Mouse (Mus musculus): ENCODE data around the gene Igsf11. TPM values are rescaled to one million over a fixed set of nuclear protein-coding genes. Genes with fewer than 3 reads are reported as not detected.
A peak's percentile ranks its signal among the peaks of the same experiment; 100 is the strongest.

Gene Igsf11
- polyA plus RNA-seq, 1 experiment from 2014 or later: 2.8 TPM

- 62% methylated on average over 8 of the region's 8 CpGs for WGBS
- Histone ChIP-seq H3K4me1 (replicated peaks; ENCODE audit: control insufficient read depth, insufficient read depth, low read length) (peaks cover 7% of the 10 kb centered on the region), H3K27ac (ENCODE audit: low read length) (no peak overlapping the region), H3K9me3 (ENCODE audit: control insufficient read depth, low read length) (peaks cover 5% of the 10 kb centered on the region), H3K27me3 (replicated peaks; ENCODE audit: control insufficient read depth, insufficient read depth, low read length) (no peaks in the 10 kb centered on the region), H3K9ac (replicated peaks; ENCODE audit: low read depth, low read length) (no peak overlapping the region), H3K4me2 (ENCODE audit: low read length) (no peak overlapping the region), H3K36me3 (ENCODE audit: control insufficient read depth, insufficient read depth) (no peaks in the 10 kb centered on the region), H3K4me3 (replicated peaks; ENCODE audit: low read length) (no peak overlapping the region)
- ATAC-seq: no peak
Measured at GRCm38 (mm10) chr16:38960550-38960949, 68.1 kb downstream of the Igsf11 start.

- H3K27me3 ChIP-seq (replicated peaks; ENCODE audit: control insufficient read depth, insufficient read depth, low read length): no peaks in the 10 kb centered on the region
- H3K27ac ChIP-seq (ENCODE audit: low read length): no peak overlapping the region
- no peak for ATAC-seq
- H3K9me3 ChIP-seq (ENCODE audit: control insufficient read depth, low read length): peaks cover 4% of the 10 kb centered on the region
- no peaks in the 10 kb centered on the region for H3K36me3 ChIP-seq (ENCODE audit: control insufficient read depth, insufficient read depth)
- H3K4me2 ChIP-seq (ENCODE audit: low read length): no peak overlapping the region
- no peak overlapping the region for H3K9ac ChIP-seq (replicated peaks; ENCODE audit: low read depth, low read length)
- peaks cover 6% of the 10 kb centered on the region for H3K4me1 ChIP-seq (replicated peaks; ENCODE audit: control insufficient read depth, insufficient read depth, low read length)
- WGBS: 93% methylated on average over 2 of the region's 2 CpGs
- H3K4me3 ChIP-seq (replicated peaks; ENCODE audit: low read length): no peak overlapping the region
Measured at GRCm38 (mm10) chr16:38961865-38962264, 69.4 kb downstream of the Igsf11 start.

- H3K27me3 ChIP-seq (replicated peaks; ENCODE audit: control insufficient read depth, insufficient read depth, low read length): no peaks in the 10 kb centered on the region
- ATAC-seq: 0 out of 2 replicates have a peak, but pooled peaks have one; percentile 18
- H3K9ac ChIP-seq (replicated peaks; ENCODE audit: low read depth, low read length): no peak overlapping the region
- H3K4me2 ChIP-seq (ENCODE audit: low read length): no peak overlapping the region
- no peaks in the 10 kb centered on the region for H3K36me3 ChIP-seq (ENCODE audit: control insufficient read depth, insufficient read depth)
- 56% methylated on average over 9 of the region's 9 CpGs for WGBS
- no peak overlapping the region for H3K27ac ChIP-seq (ENCODE audit: low read length)
- H3K4me3 ChIP-seq (replicated peaks; ENCODE audit: low read length): no peak overlapping the region
- no peaks in the 10 kb centered on the region; the same call in 1 of the 2 replicates for H3K9me3 ChIP-seq (ENCODE audit: control insufficient read depth, low read length)
- peaks cover 6% of the 10 kb centered on the region for H3K4me1 ChIP-seq (replicated peaks; ENCODE audit: control insufficient read depth, insufficient read depth, low read length)
Measured at GRCm38 (mm10) chr16:38962695-38963094, 70.2 kb downstream of the Igsf11 start.

- peaks cover 4% of the 10 kb centered on the region for H3K4me1 ChIP-seq (replicated peaks; ENCODE audit: control insufficient read depth, insufficient read depth, low read length)
- H3K27me3 ChIP-seq (replicated peaks; ENCODE audit: control insufficient read depth, insufficient read depth, low read length): no peaks in the 10 kb centered on the region
- no peak overlapping the region for H3K27ac ChIP-seq (ENCODE audit: low read length)
- no peaks in the 10 kb centered on the region for H3K36me3 ChIP-seq (ENCODE audit: control insufficient read depth, insufficient read depth)
- H3K9ac ChIP-seq (replicated peaks; ENCODE audit: low read depth, low read length): no peak overlapping the region
- no peak overlapping the region for H3K4me3 ChIP-seq (replicated peaks; ENCODE audit: low read length)
- H3K4me2 ChIP-seq (ENCODE audit: low read length): no peak overlapping the region
- 51% methylated on average over 10 of the region's 10 CpGs for WGBS
- no peaks in the 10 kb centered on the region for H3K9me3 ChIP-seq (ENCODE audit: control insufficient read depth, low read length)
- ATAC-seq: no peak
Measured at GRCm38 (mm10) chr16:38967026-38967425, 74.6 kb downstream of the Igsf11 start.

GRCm38 (mm10) chr16:38976151-38976550, 83.7 kb downstream of the Igsf11 start:
- H3K4me2 ChIP-seq (ENCODE audit: low read length): no peak overlapping the region
- no peak for ATAC-seq
- H3K4me1 ChIP-seq (replicated peaks; ENCODE audit: control insufficient read depth, insufficient read depth, low read length): no peaks in the 10 kb centered on the region
- H3K27me3 ChIP-seq (replicated peaks; ENCODE audit: control insufficient read depth, insufficient read depth, low read length): no peaks in the 10 kb centered on the region
- no peaks in the 10 kb centered on the region for H3K36me3 ChIP-seq (ENCODE audit: control insufficient read depth, insufficient read depth)
- H3K9ac ChIP-seq (replicated peaks; ENCODE audit: low read depth, low read length): no peak overlapping the region
- WGBS: 75% methylated on average over 13 of the region's 13 CpGs
- H3K4me3 ChIP-seq (replicated peaks; ENCODE audit: low read length): no peak overlapping the region
- H3K27ac ChIP-seq (ENCODE audit: low read length): no peak overlapping the region
- no peaks in the 10 kb centered on the region for H3K9me3 ChIP-seq (ENCODE audit: control insufficient read depth, low read length)

GRCm38 (mm10) chr16:38978546-38978945, 86.1 kb downstream of the Igsf11 start:
- 94% methylated on average over 2 of the region's 2 CpGs for WGBS
- no peak overlapping the region for H3K9ac ChIP-seq (replicated peaks; ENCODE audit: low read depth, low read length)

GRCm38 (mm10) chr16:38980546-38980945, 88.1 kb downstream of the Igsf11 start:
- no peak overlapping the region for H3K4me3 ChIP-seq (replicated peaks; ENCODE audit: low read length)
- H3K9ac ChIP-seq (replicated peaks; ENCODE audit: low read depth, low read length): no peak overlapping the region
- no peak overlapping the region for H3K4me2 ChIP-seq (ENCODE audit: low read length)
- H3K27me3 ChIP-seq (replicated peaks; ENCODE audit: control insufficient read depth, insufficient read depth, low read length): no peaks in the 10 kb centered on the region
- 37% methylated on average over 5 of the region's 5 CpGs for WGBS
- H3K9me3 ChIP-seq (ENCODE audit: control insufficient read depth, low read length): no peaks in the 10 kb centered on the region
- peaks cover 8% of the 10 kb centered on the region for H3K4me1 ChIP-seq (replicated peaks; ENCODE audit: control insufficient read depth, insufficient read depth, low read length)
- no peak for ATAC-seq
- no peaks in the 10 kb centered on the region for H3K36me3 ChIP-seq (ENCODE audit: control insufficient read depth, insufficient read depth)
- no peak overlapping the region for H3K27ac ChIP-seq (ENCODE audit: low read length)

More at GRCm38 (mm10) chr16:38978546-38978945, 86.1 kb downstream of the Igsf11 start:
- H3K9me3 ChIP-seq (ENCODE audit: control insufficient read depth, low read length): no peaks in the 10 kb centered on the region
- H3K27ac ChIP-seq (ENCODE audit: low read length): no peak overlapping the region
- no peaks in the 10 kb centered on the region; the same call in 1 of the 2 replicates for H3K4me1 ChIP-seq (replicated peaks; ENCODE audit: control insufficient read depth, insufficient read depth, low read length)
- no peak overlapping the region for H3K4me3 ChIP-seq (replicated peaks; ENCODE audit: low read length)
- H3K27me3 ChIP-seq (replicated peaks; ENCODE audit: control insufficient read depth, insufficient read depth, low read length): no peaks in the 10 kb centered on the region
- no peaks in the 10 kb centered on the region for H3K36me3 ChIP-seq (ENCODE audit: control insufficient read depth, insufficient read depth)
- no peak for ATAC-seq
- H3K4me2 ChIP-seq (ENCODE audit: low read length): no peak overlapping the region

- Histone ChIP-seq H3K4me3 (replicated peaks; ENCODE audit: low read length) (no peak overlapping the region), H3K27ac (ENCODE audit: low read length) (no peak overlapping the region), H3K9me3 (ENCODE audit: control insufficient read depth, low read length) (no peaks in the 10 kb centered on the region), H3K4me1 (replicated peaks; ENCODE audit: control insufficient read depth, insufficient read depth, low read length) (peaks cover 8% of the 10 kb centered on the region), H3K27me3 (replicated peaks; ENCODE audit: control insufficient read depth, insufficient read depth, low read length) (no peaks in the 10 kb centered on the region), H3K36me3 (ENCODE audit: control insufficient read depth, insufficient read depth) (no peaks in the 10 kb centered on the region), H3K4me2 (ENCODE audit: low read length) (no peak overlapping the region), H3K9ac (replicated peaks; ENCODE audit: low read depth, low read length) (no peak overlapping the region)
- ATAC-seq: peak; percentile 21; the same call in 1 of the 2 replicates
- WGBS: 8% methylated on average over 5 of the region's 5 CpGs
Measured at GRCm38 (mm10) chr16:38982051-38982450, 89.6 kb downstream of the Igsf11 start.

GRCm38 (mm10) chr16:38982508-38983236, 90.2 kb downstream of the Igsf11 start:
- no peak overlapping the region for H3K9ac ChIP-seq (replicated peaks; ENCODE audit: low read depth, low read length)
- H3K4me3 ChIP-seq (replicated peaks; ENCODE audit: low read length): no peak overlapping the region
- no peaks in the 10 kb centered on the region for H3K9me3 ChIP-seq (ENCODE audit: control insufficient read depth, low read length)
- no peaks in the 10 kb centered on the region for H3K36me3 ChIP-seq (ENCODE audit: control insufficient read depth, insufficient read depth)
- WGBS: 24% methylated on average over 12 of the region's 12 CpGs
- peak; percentile 17; the same call in 1 of the 2 replicates for ATAC-seq
- peaks cover 8% of the 10 kb centered on the region for H3K4me1 ChIP-seq (replicated peaks; ENCODE audit: control insufficient read depth, insufficient read depth, low read length)
- H3K27me3 ChIP-seq (replicated peaks; ENCODE audit: control insufficient read depth, insufficient read depth, low read length): no peaks in the 10 kb centered on the region
- no peak overlapping the region for H3K27ac ChIP-seq (ENCODE audit: low read length)
- H3K4me2 ChIP-seq (ENCODE audit: low read length): no peak overlapping the region

Measured in forebrain, embryonic 16.5 days (tissue).